Mouse (Mus musculus): ENCODE results near the gene Psapl1.

DNA sequence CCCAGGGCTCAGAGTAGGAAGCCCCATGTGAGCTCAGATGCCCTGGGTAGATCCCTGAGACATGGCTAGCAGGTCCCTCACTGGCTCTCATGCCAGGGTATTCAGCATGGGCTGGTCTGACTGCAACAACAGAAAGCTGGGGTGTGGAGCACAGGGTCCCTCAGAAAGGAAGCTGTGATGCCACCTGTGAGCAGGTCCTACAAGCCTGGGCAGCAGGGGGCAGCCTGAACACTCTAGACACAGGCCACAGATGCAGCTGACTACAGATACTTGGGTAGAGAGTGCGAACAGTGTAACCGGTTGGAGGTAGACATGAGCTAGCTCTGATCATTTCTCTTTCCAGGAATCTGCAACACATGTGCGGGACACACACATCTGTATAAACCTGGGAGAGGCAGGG lies 11.9 kb upstream of the Psapl1 start:
- no peak for TF ChIP-seq CTCF (IDR thresholded peaks at IDR 0.05; ENCODE audit: extremely low read depth, insufficient read length, insufficient replicate concordance, low read depth, low read length)
- no peak for TF ChIP-seq POLR2A (IDR thresholded peaks at IDR 0.05; ENCODE audit: low read depth, low read length)

Data from small intestine, adult 2 months (tissue).